Mouse (Mus musculus) embryonic facial prominence, embryonic 15.5 days (tissue): Measurements from ENCODE around the gene Ubtd2. TPM values are rescaled to one million over a fixed set of nuclear protein-coding genes. Genes with fewer than 3 reads are reported as not detected.

Experiments used
- polyA plus RNA-seq: library from polyadenylated mRNA; unstranded; fragments of >200 nt; fragmentation: Nextera tagmentation; extraction: Ambion mirVana; gene quantifications from 2 replicates; pipeline ENCODE4 v1.2.1, GENCODE M21; 2015

Ubtd2 gene
- polyA plus RNA-seq, 1 experiment from 2014 or later = 74.5 TPM

Other genes with a start within 250 kb of the Ubtd2 start
- 47.8 and 48.3 TPM in 2 replicates for gene Snrnp25, start 250.0 kb upstream of the Ubtd2 start, polyA plus RNA-seq
- 78.2 and 88.7 TPM in 2 replicates for gene Rhbdf1, start 233.1 kb upstream of the Ubtd2 start, polyA plus RNA-seq
- 36.1 and 38.9 TPM in 2 replicates for gene Mpg, start 228.9 kb upstream of the Ubtd2 start, polyA plus RNA-seq
- gene Nprl3, start 187.7 kb upstream of the Ubtd2 start, polyA plus RNA-seq = 41.2 and 44.0 TPM in 2 replicates
- 59.0 and 98.8 TPM in 2 replicates for gene Hba-x, start 179.0 kb upstream of the Ubtd2 start, polyA plus RNA-seq
- gene Hba-a1, start 171.9 kb upstream of the Ubtd2 start, polyA plus RNA-seq = 4,298 and 5,653 TPM in 2 replicates
- 0.77 and 1.3 TPM in 2 replicates for gene Hbq1b, start 168.4 kb upstream of the Ubtd2 start, polyA plus RNA-seq
- 11,613 and 14,789 TPM in 2 replicates for gene Hba-a2, start 158.9 kb upstream of the Ubtd2 start, polyA plus RNA-seq
- 0.67 and 0.84 TPM in 2 replicates for gene Hbq1a, start 155.3 kb upstream of the Ubtd2 start, polyA plus RNA-seq
- 32.3 and 33.9 TPM in 2 replicates for gene Sh3pxd2b, start 107.5 kb upstream of the Ubtd2 start, polyA plus RNA-seq
- gene Efcab9, start 76.7 kb downstream of the Ubtd2 start, polyA plus RNA-seq = 0.29 TPM in 1 of 2 replicates, not detected in the other
- 3.5 and 3.7 TPM in 2 replicates for gene Stk10, start 77.9 kb downstream of the Ubtd2 start, polyA plus RNA-seq
- 65.1 and 65.7 TPM in 2 replicates for gene Fbxw11, start 187.4 kb downstream of the Ubtd2 start, polyA plus RNA-seq